Mouse (Mus musculus) urinary bladder, postnatal 4 days (tissue): ENCODE measurements around the gene Agr3.

ENCODE experiments used
- DNase-seq, 2 experiments: peaks; one replicate each; pipeline ENCODE4 v3.0.0; 2021 to 2022; ENCODE audit warnings: low spot score in 2 of 2

Agr3 gene

GRCm38 (mm10) chr12:35925402-35925801, at the start of gene Agr3:
TSS of gene Agr3 (plus strand) at chr12:35925620.
- DNase-seq = no peak

- no peak for DNase-seq
Observed at GRCm38 (mm10) chr12:35884892-35885558, 40.4 kb upstream of the Agr3 start.

GRCm38 (mm10) chr12:35889383-35889782, 36.0 kb upstream of the Agr3 start:
- no peak for DNase-seq

GRCm38 (mm10) chr12:35890756-35891155, 34.7 kb upstream of the Agr3 start:
- DNase-seq = no peak

- DNase-seq = no peak
Observed at GRCm38 (mm10) chr12:35894304-35894900, 31.0 kb upstream of the Agr3 start.

GRCm38 (mm10) chr12:35895875-35896763, 29.3 kb upstream of the Agr3 start:
- peak; percentile 24 to 63 for DNase-seq

GRCm38 (mm10) chr12:35896764-35897282, 28.6 kb upstream of the Agr3 start:
- no peak for DNase-seq

- DNase-seq = no peak
Observed at GRCm38 (mm10) chr12:35910632-35911031, 14.8 kb upstream of the Agr3 start.

GRCm38 (mm10) chr12:35915813-35916212, 9.6 kb upstream of the Agr3 start:
- no peak for DNase-seq

GRCm38 (mm10) chr12:35916467-35916866, 9.0 kb upstream of the Agr3 start:
- DNase-seq = no peak

- DNase-seq = no peak
Observed at GRCm38 (mm10) chr12:35918031-35918430, 7.4 kb upstream of the Agr3 start.

GRCm38 (mm10) chr12:35927804-35928203, 2.4 kb downstream of the Agr3 start:
- DNase-seq = no peak

GRCm38 (mm10) chr12:35932816-35933215, 7.4 kb downstream of the Agr3 start:
- no peak for DNase-seq

GRCm38 (mm10) chr12:35951757-35952156, 26.3 kb downstream of the Agr3 start:
- DNase-seq = no peak

- DNase-seq = no peak
Observed at GRCm38 (mm10) chr12:35957235-35957634, 31.8 kb downstream of the Agr3 start.

GRCm38 (mm10) chr12:35966098-35966767, 40.8 kb downstream of the Agr3 start:
- no peak for DNase-seq

GRCm38 (mm10) chr12:35966768-35967141, 41.3 kb downstream of the Agr3 start:
- DNase-seq = no peak

GRCm38 (mm10) chr12:35975898-35976297, 50.5 kb downstream of the Agr3 start:
- DNase-seq = no peak

GRCm38 (mm10) chr12:35977633-35978246, 52.3 kb downstream of the Agr3 start:
- no peak for DNase-seq

- DNase-seq = no peak
Observed at GRCm38 (mm10) chr12:35979625-35980024, 54.2 kb downstream of the Agr3 start.

GRCm38 (mm10) chr12:35981732-35982360, 56.4 kb downstream of the Agr3 start:
- no peak for DNase-seq
